Mouse (Mus musculus) liver, embryonic 16.5 days (tissue): ENCODE results near the gene Nudt13. TPM values are rescaled to one million over a fixed set of nuclear protein-coding genes. Genes with fewer than 3 reads are reported as not detected.

Source experiments
- ATAC-seq: fragments of 200-750 bp; cut with Nextera tagmentation; 2 replicates; pipeline ENCODE4 v1.8.0; 2017; ENCODE audit warnings: low read depth, mild to moderate bottlenecking, moderate number of reproducible peaks, moderate library complexity
- H3K27ac ChIP-seq: fragments of 300-500 bp; sonication (generic); 2 replicates; pipeline ENCODE4 v1.5.1; 2014; ENCODE audit warnings: mild to moderate bottlenecking, low read length
- H3K27me3 ChIP-seq: fragments of 300-500 bp; sonication (generic); 2 replicates; pipeline ENCODE4 v1.6.1; 2014; ENCODE audit warnings: low read depth, low read length, mixed read lengths; ENCODE audit not compliant: control insufficient read depth, insufficient read depth
- H3K36me3 ChIP-seq: fragments of 300-500 bp; sonication (generic); 2 replicates; pipeline ENCODE4 v1.6.1; 2014; ENCODE audit warnings: mild to moderate bottlenecking; ENCODE audit not compliant: control insufficient read depth, insufficient read depth
- H3K4me1 ChIP-seq: fragments of 300-500 bp; sonication (generic); 2 replicates; pipeline ENCODE4 v1.6.1; 2014; ENCODE audit warnings: low read depth, low read length, mixed read lengths; ENCODE audit not compliant: control insufficient read depth
- H3K4me2 ChIP-seq: fragments of 300-500 bp; sonication (generic); 2 replicates; pipeline ENCODE4 v1.6.1; 2014; ENCODE audit warnings: low read depth, low read length, mixed read lengths
- H3K4me3 ChIP-seq: fragments of 300-500 bp; sonication (generic); 2 replicates; pipeline ENCODE4 v1.5.1; 2014; ENCODE audit warnings: low read depth, mild to moderate bottlenecking, low read length
- H3K9ac ChIP-seq: fragments of 300-500 bp; sonication (generic); 2 replicates; pipeline ENCODE4 v1.6.1; 2014; ENCODE audit warnings: low read depth, low read length
- H3K9me3 ChIP-seq: fragments of 300-500 bp; sonication (generic); replicated peaks from 2 replicates; pipeline ENCODE4 v1.6.1; 2016; ENCODE audit warnings: low read length; ENCODE audit not compliant: control insufficient read depth
- WGBS: fragments of 180-500 bp; shearing (Covaris S2); extraction: QIAGEN DNeasy Blood & Tissue Kit; methylation state at CpG from one replicate; pipeline ENCODE4 v1.1.7; 2014; ENCODE audit not compliant: insufficient replicate concordance; 5-methylcytosine and 5-hydroxymethylcytosine counted together
- polyA plus RNA-seq: library from polyadenylated mRNA; unstranded; fragments of >200 nt; fragmentation: Nextera tagmentation; extraction: Ambion mirVana; gene quantifications from 2 replicates; pipeline ENCODE4 v1.2.1, GENCODE M21; 2015

Nudt13 gene
- polyA plus RNA-seq = 5.0 and 5.1 TPM in 2 replicates

DNA sequence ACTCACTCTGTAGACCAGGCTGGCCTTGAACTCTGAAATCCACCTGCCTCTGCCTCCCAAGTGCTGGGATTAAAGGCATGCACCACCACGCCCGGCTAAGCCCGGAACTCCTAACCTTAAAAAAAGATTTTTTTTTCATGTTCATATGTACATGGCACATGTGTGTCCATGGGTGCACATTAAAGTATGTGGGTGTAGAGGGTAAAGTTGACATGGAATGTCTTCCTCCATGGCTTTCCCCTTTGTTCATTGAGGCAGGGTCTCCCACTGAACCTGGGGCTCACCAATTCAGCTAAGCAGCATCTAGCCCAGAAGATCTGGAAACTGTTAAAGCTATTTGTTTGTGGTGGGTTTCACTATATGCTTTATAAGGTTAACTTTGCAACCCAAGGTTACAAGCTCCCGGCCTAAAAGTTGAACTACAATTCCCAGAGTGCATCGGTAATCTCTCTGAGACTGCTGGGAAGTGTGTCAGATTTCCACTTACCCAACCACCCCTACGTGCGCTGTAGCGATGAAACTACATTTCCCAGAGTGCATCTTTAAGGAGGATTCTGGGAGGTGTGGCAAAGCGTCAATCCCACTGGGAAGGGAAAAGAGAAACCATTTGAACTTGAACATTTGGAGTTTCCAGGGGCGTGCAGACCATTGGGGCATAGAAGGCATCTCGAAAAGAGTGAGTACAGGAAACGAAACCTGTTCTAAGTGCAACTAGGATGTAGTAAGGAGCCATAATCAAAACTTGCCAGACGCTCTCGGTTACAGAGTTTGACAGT lies at the start of gene Nudt13:
TSS of gene Nudt13 (plus strand) at position 581 of the 776 bp plus-strand sequence.
- Histone ChIP-seq H3K27ac (no peak within 1 kb of the TSS), H3K4me2 (peak within 1 kb of the TSS; percentile 63), H3K4me3 (peak within 1 kb of the TSS; percentile 71), H3K27me3 (no peaks in the 10 kb centered on the region), H3K9me3 (no peaks in the 10 kb centered on the region), H3K4me1 (peaks cover 3% of the 10 kb centered on the region), H3K9ac (peak within 1 kb of the TSS; percentile 58), H3K36me3 (no peaks in the 10 kb centered on the region)
- WGBS = 21% methylated on average over 14 of the region's 14 CpGs
- peak; percentile 98 for ATAC-seq

- Histone ChIP-seq H3K4me1 (no peaks in the 10 kb centered on the region), H3K27ac (no peak overlapping the region), H3K9me3 (no peaks in the 10 kb centered on the region), H3K9ac (no peak overlapping the region), H3K27me3 (no peaks in the 10 kb centered on the region), H3K36me3 (no peaks in the 10 kb centered on the region), H3K4me2 (no peak overlapping the region), H3K4me3 (no peak overlapping the region)
- no peak for ATAC-seq
- 37% methylated on average over 2 of the region's 2 CpGs for WGBS
Measured at GRCm38 (mm10) chr14:20245318-20245717, 49.2 kb upstream of the Nudt13 start.

GRCm38 (mm10) chr14:20245861-20246260 lies 48.6 kb upstream of the Nudt13 start:
- Histone ChIP-seq H3K9ac (no peak overlapping the region), H3K9me3 (no peaks in the 10 kb centered on the region), H3K4me2 (no peak overlapping the region), H3K4me1 (no peaks in the 10 kb centered on the region), H3K36me3 (no peaks in the 10 kb centered on the region), H3K27me3 (no peaks in the 10 kb centered on the region), H3K27ac (no peak overlapping the region), H3K4me3 (no peak overlapping the region)
- WGBS = 66% methylated on average over 5 of the region's 5 CpGs
- ATAC-seq = no peak

GRCm38 (mm10) chr14:20246811-20247266 lies 47.7 kb upstream of the Nudt13 start:
- no peaks in the 10 kb centered on the region for H3K4me1 ChIP-seq
- H3K27me3 ChIP-seq = no peaks in the 10 kb centered on the region
- no peak overlapping the region for H3K9ac ChIP-seq
- H3K27ac ChIP-seq = no peak overlapping the region
- ATAC-seq = no peak
- no peak overlapping the region for H3K4me3 ChIP-seq
- WGBS = 68% methylated on average over 11 of the region's 11 CpGs
- H3K36me3 ChIP-seq = no peaks in the 10 kb centered on the region
- H3K9me3 ChIP-seq = no peaks in the 10 kb centered on the region
- H3K4me2 ChIP-seq = no peak overlapping the region

GRCm38 (mm10) chr14:20248001-20248400 lies 46.5 kb upstream of the Nudt13 start:
- Histone ChIP-seq H3K4me2 (no peak overlapping the region), H3K36me3 (no peaks in the 10 kb centered on the region), H3K27me3 (no peaks in the 10 kb centered on the region), H3K27ac (no peak overlapping the region), H3K4me1 (no peaks in the 10 kb centered on the region), H3K9ac (no peak overlapping the region), H3K9me3 (no peaks in the 10 kb centered on the region), H3K4me3 (no peak overlapping the region)
- WGBS = 74% methylated on average over 3 of the region's 3 CpGs
- ATAC-seq = no peak

DNA sequence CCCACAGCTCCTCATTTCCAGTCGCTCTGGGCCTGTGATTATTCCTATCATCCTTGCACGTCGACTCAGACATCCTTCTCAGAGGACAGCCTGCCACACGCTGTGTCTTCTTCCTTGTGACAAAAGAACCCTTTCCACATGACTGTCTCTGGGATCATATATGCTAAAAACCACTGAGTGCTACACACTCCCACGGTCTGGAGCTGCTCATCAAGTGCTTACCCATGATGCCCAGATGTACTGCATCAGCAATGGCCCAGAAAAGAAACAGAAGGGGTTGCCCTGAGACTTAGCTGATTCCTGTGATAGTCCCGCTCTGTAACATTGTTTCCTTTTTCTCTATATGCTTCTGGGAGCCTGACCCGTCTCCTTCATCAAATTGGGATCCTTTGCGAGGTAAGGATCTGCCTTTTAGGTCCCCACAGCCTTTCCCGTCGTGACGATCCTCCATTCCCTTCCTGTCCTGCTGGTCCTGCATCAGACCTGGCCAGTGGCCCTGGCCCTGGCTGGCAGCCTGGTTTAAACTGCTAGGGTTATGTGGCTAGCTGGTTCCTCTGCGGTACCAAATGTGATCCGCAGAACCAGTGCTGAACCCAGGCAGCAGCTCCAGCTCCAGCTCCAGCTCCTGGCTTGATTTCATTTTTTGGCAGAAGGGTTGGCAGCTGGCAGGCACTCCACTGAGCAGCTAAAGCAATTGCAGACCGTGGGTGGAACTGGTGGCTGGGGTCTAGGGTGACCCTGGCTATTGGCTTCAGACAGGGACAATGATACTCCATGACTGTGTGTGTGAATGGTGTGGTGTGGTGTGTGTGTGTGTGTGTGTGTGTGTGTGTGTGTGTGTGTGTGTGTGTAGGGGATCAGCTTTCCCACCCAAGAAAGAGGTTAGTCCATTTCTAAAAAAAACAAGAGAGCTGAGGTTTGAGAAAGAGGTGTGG lies 44.0 kb upstream of the Nudt13 start:
- Histone ChIP-seq H3K9me3 (no peaks in the 10 kb centered on the region), H3K36me3 (no peaks in the 10 kb centered on the region), H3K27me3 (no peaks in the 10 kb centered on the region), H3K27ac (no peak overlapping the region), H3K4me2 (no peak overlapping the region), H3K4me1 (no peaks in the 10 kb centered on the region), H3K4me3 (no peak overlapping the region), H3K9ac (no peak overlapping the region)
- WGBS = 61% methylated on average over 14 of the region's 14 CpGs
- ATAC-seq = no peak

DNA sequence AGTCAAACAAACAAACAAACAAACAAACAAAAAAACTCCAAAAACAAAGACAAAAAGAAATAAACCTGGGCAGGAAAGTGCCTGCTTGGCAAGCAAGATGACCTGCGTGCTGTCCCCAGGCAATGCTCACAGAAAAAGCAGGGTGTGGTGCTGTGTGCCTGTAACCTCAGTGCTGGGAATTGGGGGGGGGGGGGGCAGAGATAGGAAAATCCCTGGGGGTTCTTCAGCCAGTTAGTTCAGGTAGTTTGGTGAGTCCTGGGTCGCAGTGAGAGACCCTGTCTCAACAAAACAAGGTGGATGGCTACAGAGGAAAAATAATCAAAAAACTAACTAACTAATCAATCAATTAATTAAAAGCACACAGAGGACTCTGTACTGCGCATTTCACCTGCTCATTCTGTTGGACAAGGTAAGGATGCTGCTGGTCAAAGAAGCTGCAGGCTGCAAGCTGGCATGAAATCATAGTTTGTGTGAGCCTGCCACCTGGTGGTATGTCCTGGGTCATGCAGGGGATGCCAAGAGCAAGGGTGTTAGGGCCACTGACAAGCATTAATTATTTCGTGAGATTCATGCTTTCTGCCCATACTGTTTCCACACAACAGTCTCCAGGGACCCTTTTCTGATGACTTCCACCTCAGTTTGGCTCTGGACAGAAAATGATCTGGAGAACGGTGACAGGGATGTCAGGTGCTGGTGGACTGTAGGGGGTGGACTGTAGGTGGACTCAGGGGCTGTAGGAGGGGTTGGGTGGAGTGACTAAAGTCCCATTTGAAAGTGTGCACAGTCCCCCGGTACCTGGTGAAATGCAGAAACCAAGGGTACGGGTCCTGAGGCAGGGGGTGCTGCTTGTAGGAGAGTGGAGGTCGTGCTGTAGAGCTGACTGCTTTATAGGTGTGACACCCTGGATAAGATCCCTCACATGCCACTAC lies 36.0 kb upstream of the Nudt13 start:
- Histone ChIP-seq H3K4me2 (no peak overlapping the region), H3K27me3 (no peaks in the 10 kb centered on the region), H3K36me3 (no peaks in the 10 kb centered on the region), H3K4me1 (no peaks in the 10 kb centered on the region), H3K9me3 (no peaks in the 10 kb centered on the region), H3K4me3 (no peak overlapping the region), H3K27ac (no peak overlapping the region), H3K9ac (no peak overlapping the region)
- ATAC-seq = no peak
- WGBS = 33% methylated on average over 8 of the region's 8 CpGs

GRCm38 (mm10) chr14:20262346-20262745 lies 32.2 kb upstream of the Nudt13 start:
- H3K9me3 ChIP-seq = no peaks in the 10 kb centered on the region
- H3K36me3 ChIP-seq = no peaks in the 10 kb centered on the region
- H3K9ac ChIP-seq = no peak overlapping the region
- no peak for ATAC-seq
- no peaks in the 10 kb centered on the region for H3K27me3 ChIP-seq
- WGBS = 38% methylated on average over 2 of the region's 4 CpGs
- no peak overlapping the region for H3K4me2 ChIP-seq
- no peaks in the 10 kb centered on the region for H3K4me1 ChIP-seq
- H3K4me3 ChIP-seq = no peak overlapping the region
- H3K27ac ChIP-seq = no peak overlapping the region
